Comparison of ENCODE assay signal across 7 mouse cellular contexts in genomic region chr8:95697128-95697527, GRCm38 (mm10). TPM values are rescaled to one million over a fixed set of nuclear protein-coding genes. Genes with fewer than 3 reads are reported as not detected.
DNase-seq lines count a peak whose midpoint lies in the region; ATAC-seq lines count a peak whose summit lies in the region.

No protein-coding gene starts in this region.

- H3K4me3 ChIP-seq in midbrain, embryonic 11.5 days (ENCODE audit: low read depth, low read length) = no peak overlapping the region

- H3K36me3 ChIP-seq in midbrain, embryonic 11.5 days (ENCODE audit: control insufficient read depth, insufficient read depth, low read length) = no peaks in the 10 kb centered on the region

- H3K9me3 ChIP-seq in midbrain, embryonic 11.5 days (ENCODE audit: control insufficient read depth, low read length) = no peaks in the 10 kb centered on the region

- no peak overlapping the region for H3K27ac ChIP-seq in midbrain, embryonic 11.5 days (ENCODE audit: low read depth, low read length)

- H3K4me2 ChIP-seq in midbrain, embryonic 11.5 days = no peak overlapping the region

- H3K27me3 ChIP-seq in midbrain, embryonic 11.5 days (ENCODE audit: control insufficient read depth, insufficient read depth, low read length) = peaks cover 5% of the 10 kb centered on the region; the same call in 1 of the 2 replicates

- peak; percentile 63 for ATAC-seq in midbrain, embryonic 11.5 days (ENCODE audit: low FRiP score)

- peak; percentile 66 for DNase-seq in T-cell, adult 2 months (ENCODE audit: low spot score)
- DNase-seq in cerebellum, postnatal 4 days (ENCODE audit: low spot score in 2 of 2) = peak; percentile 91 to 93
- peak; percentile 46 to 51 for DNase-seq in gastrocnemius, adult 8-10 months (ENCODE audit: low spot score in 2 of 2)
- peak; percentile 77 for DNase-seq in hindlimb bud, embryonic 11.5 days (ENCODE audit: extremely low spot score, low read depth, low spot score)
- DNase-seq in left cerebral cortex, postnatal 10 days (ENCODE audit: extremely low spot score in 1 of 2, low spot score in 2 of 2) = peak; percentile 84 to 89
- peak; percentile 100 for DNase-seq in midbrain, embryonic 11.5 days (ENCODE audit: low spot score, missing footprints)
- DNase-seq in skeletal muscle tissue, adult 2 months (ENCODE audit: low read depth, low spot score) = peak; percentile 40

- intact Hi-C loops in left cerebral cortex, postnatal 10 days (cut with DNase I) = loop anchor here (2.0 kb wide), 1 partner anchor 96 kb away; no protein-coding TSS in a partner anchor

- no peak overlapping the region for H3K9ac ChIP-seq in midbrain, embryonic 11.5 days (ENCODE audit: low read length)

- under 1% methylated on average over 11 of the region's 11 CpGs for WGBS in midbrain, embryonic 11.5 days

- H3K4me1 ChIP-seq in midbrain, embryonic 11.5 days (ENCODE audit: control insufficient read depth, insufficient read depth, low read length) = peaks cover 10% of the 10 kb centered on the region

RNA-seq across cellular contexts. Expression of gene Setd6, which starts 18.6 kb away (rescaled TPM):
- 10 to 100 TPM; 14.2 to 15.5 (median 14.9) TPM for total RNA-seq in gastrocnemius, adult 8-10 months (2022)
- 10 to 100 TPM; 21.2 to 21.6 TPM for total RNA-seq in left cerebral cortex, postnatal 10 days (2021)
- 20.8 and 24.2 TPM in 2 replicates for polyA plus RNA-seq in midbrain, embryonic 11.5 days (2014; fragmentation: Nextera tagmentation; extraction: Ambion mirVana)

RNA-seq across cellular contexts. Expression of gene Ndrg4, which starts 20.3 kb away (rescaled TPM):
- total RNA-seq in gastrocnemius, adult 8-10 months (2022) = 1 to 10 TPM; 3.6 to 4.0 (median 3.9) TPM
- total RNA-seq in left cerebral cortex, postnatal 10 days (2021) = 1,000 to 10,000 TPM; 1,340 to 1,419 TPM
- polyA plus RNA-seq in midbrain, embryonic 11.5 days (2014; fragmentation: Nextera tagmentation; extraction: Ambion mirVana) = 45.5 and 46.7 TPM in 2 replicates

Comparison
In these comparisons a context has a peak if more than half of its experiments do, and no peak if none do; other contexts are left out.
1. DNase-seq: peak in every context shown above with its lines; median percentile 100 in midbrain, embryonic 11.5 days; 92 in cerebellum, postnatal 4 days; 86 in left cerebral cortex, postnatal 10 days; 77 in hindlimb bud, embryonic 11.5 days; 66 in T-cell, adult 2 months; 48 in gastrocnemius, adult 8-10 months; 40 in skeletal muscle tissue, adult 2 months.
2. RNA of gene Ndrg4, which starts 20.3 kb away (total RNA-seq): 1,340 to 1,419 TPM in left cerebral cortex, postnatal 10 days; 3.6 to 4.0 TPM in gastrocnemius, adult 8-10 months; every median in the first group is over 100 times any median in the second.